Mouse (Mus musculus): Measurements from ENCODE around the gene Srp14.

Srp14 gene

DNA sequence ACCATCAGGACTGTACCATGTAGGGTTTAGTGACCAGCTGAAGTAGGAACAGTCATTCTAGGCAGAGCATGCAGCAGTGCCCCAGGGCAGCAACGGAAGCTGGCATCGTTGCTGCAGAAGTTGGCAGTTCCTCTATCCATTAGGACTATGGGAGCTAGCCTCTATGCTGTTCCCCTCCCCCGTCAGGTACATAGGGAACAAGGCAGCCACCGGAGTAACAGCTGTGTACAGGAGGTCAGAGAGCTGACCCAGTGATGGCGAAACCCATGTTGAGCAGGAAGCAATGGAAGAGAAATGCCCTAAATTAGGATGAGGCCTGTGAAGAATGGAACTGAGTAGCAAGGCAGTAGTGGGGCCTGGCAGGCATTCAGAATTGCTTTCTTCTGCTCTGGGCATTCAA is 37.3 kb downstream of the Srp14 start:
- DNase-seq (ENCODE audit: low spot score in 2 of 2), result no peak

- DNase-seq (ENCODE audit: low spot score in 2 of 2), result no peak
These were observed 47.9 kb downstream of the Srp14 start for GRCm38 (mm10) chr2:118431589-118431988.

- no peak for DNase-seq (ENCODE audit: low spot score in 2 of 2)
These were observed 48.9 kb downstream of the Srp14 start for GRCm38 (mm10) chr2:118430630-118431029.

DNA sequence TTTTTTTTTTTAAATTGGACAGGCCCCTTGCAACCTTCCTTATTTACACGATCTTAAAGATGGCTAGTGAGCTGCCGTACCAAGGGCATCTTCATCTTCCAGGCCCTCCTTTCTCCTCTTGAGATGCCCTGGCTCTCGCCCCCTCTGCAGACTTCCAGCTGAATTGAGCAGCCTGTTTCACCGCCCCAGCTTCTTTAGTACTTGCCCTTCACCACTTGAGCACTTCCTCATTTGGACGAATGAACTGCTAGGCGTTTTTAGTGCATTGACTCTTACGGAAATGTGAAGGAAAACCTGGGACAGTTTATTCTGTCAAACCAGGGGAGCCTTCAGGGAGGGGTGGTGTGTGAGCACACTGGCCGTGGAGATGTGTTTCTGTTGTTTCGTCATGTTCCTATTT is 50.2 kb downstream of the Srp14 start:
- DNase-seq (ENCODE audit: low spot score in 2 of 2), result no peak

- DNase-seq (ENCODE audit: low spot score in 2 of 2), result no peak
These were observed 51.2 kb downstream of the Srp14 start for GRCm38 (mm10) chr2:118428296-118428695.
